In genomic region chr11:19925149-19925975, GRCm38 (mm10) we compare ENCODE assay signal across 8 mouse cellular contexts. TPM values are rescaled to one million over a fixed set of nuclear protein-coding genes. Genes with fewer than 3 reads are reported as not detected.
A peak's percentile ranks its signal among the peaks of the same experiment; 100 is the strongest.
DNase-seq lines count a peak whose midpoint lies in the region; ATAC-seq and TF ChIP-seq lines count a peak whose summit lies in the region.

No protein-coding gene starts in this region.

- TF ChIP-seq POLR2A in ES-Bruce4 (IDR thresholded peaks at IDR 0.05; ENCODE audit: insufficient read depth, low read length): no peak
- TF ChIP-seq POLR2A in lung, adult 2 months (IDR thresholded peaks at IDR 0.05; ENCODE audit: borderline replicate concordance, extremely low read depth, low read depth, low read length): no peak

- peak; percentile 62 for DNase-seq in c-Kit-positive CD71-positive TER-119-negative erythroid progenitor cells, embryonic 14.5 days (ENCODE audit: low read depth)
- DNase-seq in heart, postnatal 0 days (ENCODE audit: low spot score): peak; percentile 65
- DNase-seq in kidney, postnatal 4 days: peak; percentile 75 to 84
- peak; percentile 72 for DNase-seq in lung, adult 2 months
- DNase-seq in testis, postnatal 10 days (ENCODE audit: low spot score): peak; percentile 75

- H3K9me3 ChIP-seq in ES-Bruce4 (replicated peaks; ENCODE audit: control insufficient read depth, insufficient read depth, low read length, poor library complexity, severe bottlenecking): no peaks in the 10 kb centered on the region
- no peaks in the 10 kb centered on the region for H3K9me3 ChIP-seq in forebrain, embryonic 12.5 days
- no peaks in the 10 kb centered on the region for H3K9me3 ChIP-seq in heart, postnatal 0 days (replicated peaks; ENCODE audit: control insufficient read depth, low read length)
- no peaks in the 10 kb centered on the region for H3K9me3 ChIP-seq in neural tube, embryonic 15.5 days (replicated peaks)

- H3K4me2 ChIP-seq in forebrain, embryonic 12.5 days: peak overlapping the region; percentile 73
- peak overlapping the region; percentile 94 for H3K4me2 ChIP-seq in heart, postnatal 0 days (ENCODE audit: low read depth, low read length)
- H3K4me2 ChIP-seq in neural tube, embryonic 15.5 days: peak overlapping the region; percentile 72

- H3K27ac ChIP-seq in ES-Bruce4 (ENCODE audit: insufficient read depth, low read length): peak overlapping the region; percentile 40
- H3K27ac ChIP-seq in forebrain, embryonic 12.5 days: peak overlapping the region; percentile 95
- H3K27ac ChIP-seq in heart, postnatal 0 days (ENCODE audit: low read depth): peak overlapping the region; percentile 96
- H3K27ac ChIP-seq in neural tube, embryonic 15.5 days (replicated peaks): peak overlapping the region; percentile 98

- H3K27me3 ChIP-seq in ES-Bruce4 (ENCODE audit: control insufficient read depth, insufficient read depth, low read length, poor library complexity, severe bottlenecking): no peaks in the 10 kb centered on the region
- H3K27me3 ChIP-seq in forebrain, embryonic 12.5 days: no peaks in the 10 kb centered on the region
- no peaks in the 10 kb centered on the region for H3K27me3 ChIP-seq in heart, postnatal 0 days (ENCODE audit: control insufficient read depth, insufficient read depth, low read length)
- no peaks in the 10 kb centered on the region for H3K27me3 ChIP-seq in neural tube, embryonic 15.5 days (replicated peaks)

- H3K4me1 ChIP-seq in ES-Bruce4 (ENCODE audit: control insufficient read depth, insufficient read depth, low read length): peaks cover 2% of the 10 kb centered on the region
- peaks cover 35% of the 10 kb centered on the region for H3K4me1 ChIP-seq in forebrain, embryonic 12.5 days
- H3K4me1 ChIP-seq in heart, postnatal 0 days (ENCODE audit: control insufficient read depth, insufficient read depth): peaks cover 21% of the 10 kb centered on the region
- peaks cover 7% of the 10 kb centered on the region for H3K4me1 ChIP-seq in lung, adult 2 months (ENCODE audit: control insufficient read depth, insufficient read depth, low read length)
- peaks cover 45% of the 10 kb centered on the region for H3K4me1 ChIP-seq in neural tube, embryonic 15.5 days

- H3K4me3 ChIP-seq in ES-Bruce4 (ENCODE audit: low read depth, low read length): peak overlapping the region; percentile 97
- peak overlapping the region; percentile 88 for H3K4me3 ChIP-seq in forebrain, embryonic 12.5 days (replicated peaks)
- H3K4me3 ChIP-seq in heart, postnatal 0 days (ENCODE audit: low read depth, low read length): peak overlapping the region; percentile 84
- H3K4me3 ChIP-seq in lung, adult 2 months (replicated peaks; ENCODE audit: extremely low read depth, low read depth, low read length): peak overlapping the region; percentile 95
- H3K4me3 ChIP-seq in neural tube, embryonic 15.5 days (replicated peaks): peak overlapping the region; percentile 93

- H3K9ac ChIP-seq in ES-Bruce4 (ENCODE audit: low read depth, poor library complexity, severe bottlenecking): peak overlapping the region; percentile 98
- H3K9ac ChIP-seq in forebrain, embryonic 12.5 days: peak overlapping the region; percentile 90
- peak overlapping the region; percentile 90 for H3K9ac ChIP-seq in heart, postnatal 0 days (replicated peaks; ENCODE audit: low read depth, low read length)
- peak overlapping the region; percentile 83 for H3K9ac ChIP-seq in neural tube, embryonic 15.5 days (replicated peaks)

- 0 out of 2 replicates have a peak, but pooled peaks have one; percentile 23 for TF ChIP-seq EP300 in ES-Bruce4 (IDR thresholded peaks at IDR 0.05; ENCODE audit: insufficient read depth, low read depth, low read length)
- TF ChIP-seq EP300 in heart, postnatal 0 days (IDR thresholded peaks at IDR 0.05; ENCODE audit: low read depth): no peak; the same call in 1 of the 2 replicates

- H3K36me3 ChIP-seq in ES-Bruce4 (ENCODE audit: control insufficient read depth, insufficient read depth, low read length, poor library complexity, severe bottlenecking): peaks cover 9% of the 10 kb centered on the region
- H3K36me3 ChIP-seq in forebrain, embryonic 12.5 days (replicated peaks): no peaks in the 10 kb centered on the region
- H3K36me3 ChIP-seq in heart, postnatal 0 days (replicated peaks; ENCODE audit: control insufficient read depth, insufficient read depth, low read length): no peaks in the 10 kb centered on the region
- H3K36me3 ChIP-seq in neural tube, embryonic 15.5 days: no peaks in the 10 kb centered on the region

- under 1% methylated on average over 72 of the region's 75 CpGs for WGBS in forebrain, embryonic 12.5 days
- WGBS in heart, postnatal 0 days: under 1% methylated on average over 75 of the region's 75 CpGs
- WGBS in lung, adult 2 months: 1% methylated on average over 75 of the region's 75 CpGs
- WGBS in neural tube, embryonic 15.5 days: under 1% methylated on average over 74 of the region's 75 CpGs

- ATAC-seq in forebrain, embryonic 12.5 days (ENCODE audit: low FRiP score): peak; percentile 77
- ATAC-seq in heart, postnatal 0 days (ENCODE audit: insufficient read depth, low read depth): peak; percentile 31
- ATAC-seq in neural tube, embryonic 15.5 days (ENCODE audit: low FRiP score): peak; percentile 79

- no peak for TF ChIP-seq CTCF in ES-Bruce4 (IDR thresholded peaks at IDR 0.05; ENCODE audit: low read depth, low read length)
- no peak for TF ChIP-seq CTCF in heart, postnatal 0 days (IDR thresholded peaks at IDR 0.05; ENCODE audit: low read depth)
- TF ChIP-seq CTCF in lung, adult 2 months (IDR thresholded peaks at IDR 0.05; ENCODE audit: insufficient read depth, low read length): no peak

RNA-seq across cellular contexts. Expression of gene Spred2, which starts 1.2 kb away (rescaled TPM):
- polyA plus RNA-seq in ES-Bruce4 (2011; ENCODE audit: insufficient read depth, insufficient read length, low read depth, missing spikeins): 41.9 and 43.5 TPM in 2 replicates
- polyA plus RNA-seq in forebrain, embryonic 12.5 days (2016; fragmentation: Nextera tagmentation; extraction: Ambion mirVana): 8.1 and 8.4 TPM in 2 replicates
- 7.5 and 8.2 TPM in 2 replicates for total RNA-seq in heart, postnatal 0 days (2014; rRNA removed; ENCODE audit: low replicate concordance)
- polyA plus RNA-seq in heart, postnatal 0 days (2015; fragmentation: Nextera tagmentation; extraction: Ambion mirVana): 3.2 TPM in 2 replicates
- 24.0 and 24.4 TPM in 2 replicates for polyA plus RNA-seq in lung, adult 2 months (2012; rRNA removed)
- 7.2 and 8.4 TPM in 2 replicates for polyA plus RNA-seq in neural tube, embryonic 15.5 days (2015; fragmentation: Nextera tagmentation; extraction: Ambion mirVana)

Comparison
In these comparisons a context has a peak if more than half of its experiments do, and no peak if none do; other contexts are left out.
1. Peak in every context shown above with its lines: DNase-seq, ATAC-seq, H3K4me3 ChIP-seq and H3K27ac ChIP-seq.
2. H3K27ac ChIP-seq: peak in every context shown above with its lines; median percentile 98 in neural tube, embryonic 15.5 days; 96 in heart, postnatal 0 days; 95 in forebrain, embryonic 12.5 days; 40 in ES-Bruce4.